Mouse (Mus musculus): Measurements from ENCODE around the gene Dcakd. TPM values are rescaled to one million over a fixed set of nuclear protein-coding genes. Genes with fewer than 3 reads are reported as not detected.

The Dcakd gene
- polyA plus RNA-seq, 1 experiment from 2014 or later = 276 TPM

GRCm38 (mm10) chr11:103042828-103043227 lies 14.7 kb upstream of the Dcakd start:
- Histone ChIP-seq H3K4me2 (ENCODE audit: low read depth, low read length) (no peak overlapping the region), H3K9ac (replicated peaks; ENCODE audit: low read length) (no peak overlapping the region), H3K4me1 (ENCODE audit: control insufficient read depth, insufficient read depth, low read length) (no peaks in the 10 kb centered on the region), H3K27ac (replicated peaks; ENCODE audit: low read depth, low read length) (no peak overlapping the region), H3K27me3 (ENCODE audit: control insufficient read depth, insufficient read depth, low read length) (no peaks in the 10 kb centered on the region), H3K4me3 (ENCODE audit: low read depth, low read length) (no peak overlapping the region), H3K9me3 (replicated peaks; ENCODE audit: control insufficient read depth, low read length) (no peaks in the 10 kb centered on the region), H3K36me3 (replicated peaks; ENCODE audit: control insufficient read depth, insufficient read depth, low read depth, low read length) (peaks cover 16% of the 10 kb centered on the region)
- WGBS = 76% methylated on average over 4 of the region's 4 CpGs
- ATAC-seq (replicated peaks; ENCODE audit: insufficient number of reproducible peaks, low FRiP score, low TSS enrichment, low read depth) (no peak), DNase-seq (ENCODE audit: low spot score) (no peak)

GRCm38 (mm10) chr11:103038037-103038436 lies 9.9 kb upstream of the Dcakd start:
- H3K27ac ChIP-seq (replicated peaks; ENCODE audit: low read depth, low read length) = no peak overlapping the region
- WGBS = 89% methylated on average over 6 of the region's 6 CpGs
- ATAC-seq (replicated peaks; ENCODE audit: insufficient number of reproducible peaks, low FRiP score, low TSS enrichment, low read depth) = no peak
- H3K4me3 ChIP-seq (ENCODE audit: low read depth, low read length) = no peak overlapping the region
- no peak for DNase-seq (ENCODE audit: low spot score)
- H3K9ac ChIP-seq (replicated peaks; ENCODE audit: low read length) = no peak overlapping the region
- no peaks in the 10 kb centered on the region for H3K27me3 ChIP-seq (ENCODE audit: control insufficient read depth, insufficient read depth, low read length)
- no peaks in the 10 kb centered on the region for H3K4me1 ChIP-seq (ENCODE audit: control insufficient read depth, insufficient read depth, low read length)
- H3K36me3 ChIP-seq (replicated peaks; ENCODE audit: control insufficient read depth, insufficient read depth, low read depth, low read length) = no peaks in the 10 kb centered on the region
- no peaks in the 10 kb centered on the region for H3K9me3 ChIP-seq (replicated peaks; ENCODE audit: control insufficient read depth, low read length)
- no peak overlapping the region for H3K4me2 ChIP-seq (ENCODE audit: low read depth, low read length)

- DNase-seq (ENCODE audit: low spot score) = no peak
- Histone ChIP-seq H3K9ac (replicated peaks; ENCODE audit: low read length) (no peak overlapping the region), H3K4me3 (ENCODE audit: low read depth, low read length) (no peak overlapping the region), H3K4me1 (ENCODE audit: control insufficient read depth, insufficient read depth, low read length) (no peaks in the 10 kb centered on the region), H3K27me3 (ENCODE audit: control insufficient read depth, insufficient read depth, low read length) (no peaks in the 10 kb centered on the region), H3K9me3 (replicated peaks; ENCODE audit: control insufficient read depth, low read length) (no peaks in the 10 kb centered on the region), H3K4me2 (ENCODE audit: low read depth, low read length) (no peak overlapping the region), H3K27ac (replicated peaks; ENCODE audit: low read depth, low read length) (no peak overlapping the region), H3K36me3 (replicated peaks; ENCODE audit: control insufficient read depth, insufficient read depth, low read depth, low read length) (no peaks in the 10 kb centered on the region)
- 87% methylated on average over 8 of the region's 8 CpGs for WGBS
- ATAC-seq (replicated peaks; ENCODE audit: insufficient number of reproducible peaks, low FRiP score, low TSS enrichment, low read depth) = no peak
These were observed 8.8 kb upstream of the Dcakd start for GRCm38 (mm10) chr11:103036881-103037465.

- H3K4me2 ChIP-seq (ENCODE audit: low read depth, low read length) = no peak overlapping the region
- no peak for ATAC-seq (replicated peaks; ENCODE audit: insufficient number of reproducible peaks, low FRiP score, low TSS enrichment, low read depth)
- no peak overlapping the region for H3K4me3 ChIP-seq (ENCODE audit: low read depth, low read length)
- WGBS = 85% methylated on average over 6 of the region's 6 CpGs
- no peaks in the 10 kb centered on the region for H3K4me1 ChIP-seq (ENCODE audit: control insufficient read depth, insufficient read depth, low read length)
- H3K27me3 ChIP-seq (ENCODE audit: control insufficient read depth, insufficient read depth, low read length) = no peaks in the 10 kb centered on the region
- DNase-seq (ENCODE audit: low spot score) = no peak
- no peaks in the 10 kb centered on the region for H3K9me3 ChIP-seq (replicated peaks; ENCODE audit: control insufficient read depth, low read length)
- H3K27ac ChIP-seq (replicated peaks; ENCODE audit: low read depth, low read length) = no peak overlapping the region
- no peak overlapping the region for H3K9ac ChIP-seq (replicated peaks; ENCODE audit: low read length)
- H3K36me3 ChIP-seq (replicated peaks; ENCODE audit: control insufficient read depth, insufficient read depth, low read depth, low read length) = no peaks in the 10 kb centered on the region
These were observed 6.9 kb upstream of the Dcakd start for GRCm38 (mm10) chr11:103035007-103035406.

- Histone ChIP-seq H3K4me3 (ENCODE audit: low read depth, low read length) (no peak overlapping the region), H3K9me3 (replicated peaks; ENCODE audit: control insufficient read depth, low read length) (no peaks in the 10 kb centered on the region), H3K27me3 (ENCODE audit: control insufficient read depth, insufficient read depth, low read length) (no peaks in the 10 kb centered on the region), H3K27ac (replicated peaks; ENCODE audit: low read depth, low read length) (no peak overlapping the region), H3K36me3 (replicated peaks; ENCODE audit: control insufficient read depth, insufficient read depth, low read depth, low read length) (no peaks in the 10 kb centered on the region), H3K4me1 (ENCODE audit: control insufficient read depth, insufficient read depth, low read length) (no peaks in the 10 kb centered on the region), H3K4me2 (ENCODE audit: low read depth, low read length) (no peak overlapping the region), H3K9ac (replicated peaks; ENCODE audit: low read length) (no peak overlapping the region)
- ATAC-seq (replicated peaks; ENCODE audit: insufficient number of reproducible peaks, low FRiP score, low TSS enrichment, low read depth) (no peak), DNase-seq (ENCODE audit: low spot score) (no peak)
- 92% methylated on average over 3 of the region's 3 CpGs for WGBS
These were observed 4.9 kb upstream of the Dcakd start for GRCm38 (mm10) chr11:103033030-103033429.

GRCm38 (mm10) chr11:103027570-103028175 lies 460 bp downstream of the Dcakd start:
- Histone ChIP-seq H3K27me3 (ENCODE audit: control insufficient read depth, insufficient read depth, low read length) (no peaks in the 10 kb centered on the region), H3K36me3 (replicated peaks; ENCODE audit: control insufficient read depth, insufficient read depth, low read depth, low read length) (no peaks in the 10 kb centered on the region), H3K4me3 (ENCODE audit: low read depth, low read length) (peak overlapping the region; percentile 77), H3K27ac (replicated peaks; ENCODE audit: low read depth, low read length) (0 out of 2 replicates have a peak overlapping the region, but pooled peaks have one; percentile 35), H3K4me2 (ENCODE audit: low read depth, low read length) (peak overlapping the region; percentile 61), H3K9me3 (replicated peaks; ENCODE audit: control insufficient read depth, low read length) (no peaks in the 10 kb centered on the region), H3K9ac (replicated peaks; ENCODE audit: low read length) (peak overlapping the region; percentile 71), H3K4me1 (ENCODE audit: control insufficient read depth, insufficient read depth, low read length) (no peaks in the 10 kb centered on the region)
- DNase-seq (ENCODE audit: low spot score) = no peak
- ATAC-seq (replicated peaks; ENCODE audit: insufficient number of reproducible peaks, low FRiP score, low TSS enrichment, low read depth) = peak; percentile 35
- 16% methylated on average over 8 of the region's 8 CpGs for WGBS

GRCm38 (mm10) chr11:103026901-103027300 lies 1.2 kb downstream of the Dcakd start:
- Histone ChIP-seq H3K9me3 (replicated peaks; ENCODE audit: control insufficient read depth, low read length) (no peaks in the 10 kb centered on the region), H3K4me1 (ENCODE audit: control insufficient read depth, insufficient read depth, low read length) (no peaks in the 10 kb centered on the region), H3K27me3 (ENCODE audit: control insufficient read depth, insufficient read depth, low read length) (no peaks in the 10 kb centered on the region), H3K36me3 (replicated peaks; ENCODE audit: control insufficient read depth, insufficient read depth, low read depth, low read length) (no peaks in the 10 kb centered on the region), H3K4me2 (ENCODE audit: low read depth, low read length) (no peak overlapping the region; the same call in 1 of the 2 replicates), H3K9ac (replicated peaks; ENCODE audit: low read length) (no peak overlapping the region), H3K4me3 (ENCODE audit: low read depth, low read length) (no peak overlapping the region), H3K27ac (replicated peaks; ENCODE audit: low read depth, low read length) (no peak overlapping the region)
- no peak for DNase-seq (ENCODE audit: low spot score)
- 86% methylated on average over 3 of the region's 3 CpGs for WGBS
- no peak for ATAC-seq (replicated peaks; ENCODE audit: insufficient number of reproducible peaks, low FRiP score, low TSS enrichment, low read depth)

GRCm38 (mm10) chr11:103023974-103024373 lies 4.2 kb downstream of the Dcakd start:
- no peak for ATAC-seq (replicated peaks; ENCODE audit: insufficient number of reproducible peaks, low FRiP score, low TSS enrichment, low read depth)
- Histone ChIP-seq H3K4me1 (ENCODE audit: control insufficient read depth, insufficient read depth, low read length) (no peaks in the 10 kb centered on the region), H3K36me3 (replicated peaks; ENCODE audit: control insufficient read depth, insufficient read depth, low read depth, low read length) (no peaks in the 10 kb centered on the region), H3K4me2 (ENCODE audit: low read depth, low read length) (no peak overlapping the region), H3K9ac (replicated peaks; ENCODE audit: low read length) (no peak overlapping the region), H3K27ac (replicated peaks; ENCODE audit: low read depth, low read length) (no peak overlapping the region), H3K9me3 (replicated peaks; ENCODE audit: control insufficient read depth, low read length) (no peaks in the 10 kb centered on the region), H3K4me3 (ENCODE audit: low read depth, low read length) (no peak overlapping the region), H3K27me3 (ENCODE audit: control insufficient read depth, insufficient read depth, low read length) (no peaks in the 10 kb centered on the region)
- DNase-seq (ENCODE audit: low spot score) = no peak
- 88% methylated on average over 3 of the region's 3 CpGs for WGBS

Data from embryonic facial prominence, embryonic 11.5 days (tissue).